Mouse (Mus musculus): Measurements from ENCODE around the gene Olfr1058.
"Not testable (repeated sequence)": the region's sequence is repeated elsewhere in the genome, so short reads cannot be mapped to it uniquely, and the experiment has no call there.

The Olfr1058 gene

DNA sequence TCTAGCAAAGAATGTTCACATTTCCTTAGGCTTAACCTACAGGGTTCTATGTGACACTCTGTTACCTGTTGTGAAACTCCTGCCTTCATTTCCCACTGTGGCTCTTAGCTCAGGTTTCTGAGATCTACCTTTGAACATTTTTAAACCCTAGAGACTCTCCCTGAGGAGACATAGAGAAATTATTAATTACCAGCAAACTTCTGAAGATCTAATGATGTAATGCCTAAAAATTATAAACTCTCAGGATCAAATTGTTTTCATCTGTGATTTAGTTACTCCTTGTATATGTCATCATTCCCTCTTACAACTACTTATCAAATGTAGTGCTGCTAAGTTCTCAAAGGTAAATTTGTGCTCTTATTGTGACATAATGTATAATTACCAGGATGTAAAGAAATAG is at the start of gene Olfr1058:
Gene Olfr1058 (minus strand): TSS at position 101 of the 400 bp plus-strand sequence.
- DNase-seq (ENCODE audit: low spot score in 2 of 2) = not testable (repeated sequence)

DNA sequence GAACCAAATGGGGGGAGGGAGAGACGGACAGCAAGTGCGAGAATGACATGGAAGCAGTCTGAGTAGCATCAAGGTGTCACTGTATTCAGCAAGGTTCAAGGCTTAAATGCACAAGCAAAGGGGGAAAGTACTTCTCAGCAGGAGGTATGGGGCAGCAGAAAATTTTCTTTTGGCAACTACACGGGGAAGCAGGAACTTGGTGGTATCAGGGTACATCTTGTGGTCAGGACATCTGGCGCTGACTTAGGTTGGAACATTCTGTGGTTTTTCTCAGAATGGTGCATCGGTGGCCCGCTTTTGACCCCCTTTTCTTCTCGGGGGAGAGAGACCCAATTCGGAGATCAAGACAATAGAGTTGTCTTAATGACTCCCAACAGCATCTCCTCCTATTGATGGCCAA is 40.1 kb upstream of the Olfr1058 start:
- DNase-seq (ENCODE audit: low spot score in 2 of 2) = not testable (repeated sequence)

DNA sequence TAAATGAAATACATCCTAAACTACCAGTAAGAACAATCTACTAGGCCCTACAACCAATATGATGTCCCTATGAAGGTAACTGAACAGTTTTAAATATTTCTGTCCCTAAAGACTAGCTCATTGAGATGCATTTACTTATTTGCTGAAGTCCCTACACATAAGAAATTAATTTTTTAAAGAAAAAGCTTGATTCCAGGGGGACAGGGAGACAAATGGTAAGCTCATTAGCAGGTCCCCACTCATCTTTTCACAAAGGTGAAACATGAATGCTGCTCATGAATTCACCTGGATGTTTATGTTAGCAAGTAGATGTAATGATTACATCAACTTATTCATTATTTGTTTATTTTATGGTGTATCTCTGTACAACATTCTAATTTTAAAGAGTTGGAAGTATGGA is 38.3 kb upstream of the Olfr1058 start, which contains the start of gene Olfr1062:
Gene Olfr1062 (minus strand): TSS at position 101 of the 400 bp plus-strand sequence.
- not testable (repeated sequence) for DNase-seq (ENCODE audit: low spot score in 2 of 2)

DNA sequence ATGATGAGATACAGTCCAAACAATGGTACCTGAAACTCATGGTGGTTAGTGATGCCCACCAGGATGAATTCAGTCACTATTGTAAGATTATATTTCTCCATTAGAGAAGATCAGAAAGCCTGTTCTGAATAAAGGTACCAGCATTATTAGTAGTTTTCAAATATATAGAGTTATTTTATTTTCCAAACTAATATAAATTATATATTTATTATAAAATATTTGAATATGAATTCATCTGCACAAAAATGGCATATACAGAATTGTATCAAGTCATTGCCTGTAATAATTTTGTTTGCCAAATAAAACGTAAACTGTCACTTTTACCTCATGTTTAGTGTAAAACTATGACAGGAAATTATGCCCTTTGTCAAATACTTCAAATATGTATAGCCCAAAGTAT is 25.6 kb upstream of the Olfr1058 start, which contains the start of gene Olfr1061:
Gene Olfr1061 (minus strand): TSS at position 101 of the 400 bp plus-strand sequence.
- no peak for DNase-seq (ENCODE audit: low spot score in 2 of 2)

DNA sequence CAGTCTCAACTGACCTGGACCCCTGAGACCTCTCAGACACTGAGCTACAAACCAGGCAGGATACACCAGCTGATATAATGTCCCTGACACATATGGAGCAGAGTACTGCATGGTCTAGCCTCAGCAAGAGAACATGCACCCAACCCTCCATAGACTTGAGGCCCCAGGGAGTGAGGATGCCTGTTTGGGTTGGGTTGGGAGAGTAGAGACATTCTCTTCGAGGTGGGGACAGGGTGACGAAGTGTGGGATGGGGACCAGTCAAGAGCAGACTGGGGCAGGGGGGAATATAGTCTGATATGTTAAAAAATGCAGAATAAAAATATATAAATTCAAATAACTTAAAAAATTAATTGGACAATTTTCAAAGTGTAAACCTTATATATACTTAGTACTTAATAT is 6.8 kb upstream of the Olfr1058 start:
- no peak for DNase-seq (ENCODE audit: low spot score in 2 of 2)

DNA sequence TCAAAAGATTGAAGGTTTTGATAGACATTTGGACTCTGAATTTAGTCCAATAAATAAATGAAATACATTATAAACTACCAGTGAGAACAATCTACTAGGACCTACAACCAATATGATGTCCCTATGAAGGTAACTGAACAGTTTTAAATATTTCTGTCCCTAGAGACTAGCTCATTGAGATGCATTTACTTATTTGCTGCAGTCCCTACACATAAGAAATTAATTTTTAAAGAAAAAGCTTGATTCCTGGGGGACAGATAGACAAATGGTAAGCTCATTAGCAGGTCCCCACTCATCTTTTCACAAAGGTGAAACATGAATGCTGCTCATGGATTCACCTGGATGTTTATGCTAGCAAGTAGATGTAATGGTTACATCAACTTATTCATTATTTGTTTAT is 10.1 kb downstream of the Olfr1058 start, which contains the start of gene Olfr1057:
Gene Olfr1057 (minus strand): TSS at position 101 of the 400 bp plus-strand sequence.
- no peak for DNase-seq (ENCODE audit: low spot score in 2 of 2)

DNA sequence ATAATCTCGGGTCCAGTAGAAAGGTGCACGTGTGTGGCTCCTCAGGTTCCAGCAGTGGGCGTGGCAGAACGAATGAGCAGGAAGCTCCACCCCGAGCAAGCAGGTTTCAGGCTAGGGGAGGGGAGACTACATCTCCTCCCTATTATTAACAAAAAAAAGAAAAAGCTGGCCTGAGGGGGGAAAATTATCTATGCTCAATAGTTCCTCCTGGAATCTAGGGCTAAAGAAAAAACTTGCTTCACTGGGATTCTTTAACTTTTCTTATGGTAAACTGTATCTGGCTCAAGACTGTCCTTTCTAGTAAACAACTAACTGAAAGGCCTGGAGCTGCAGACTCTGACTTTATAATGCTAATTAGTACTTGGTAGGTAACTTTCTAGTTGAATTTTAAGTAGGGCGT is 22.0 kb downstream of the Olfr1058 start:
- DNase-seq (ENCODE audit: low spot score in 2 of 2) = not testable (repeated sequence)

DNA sequence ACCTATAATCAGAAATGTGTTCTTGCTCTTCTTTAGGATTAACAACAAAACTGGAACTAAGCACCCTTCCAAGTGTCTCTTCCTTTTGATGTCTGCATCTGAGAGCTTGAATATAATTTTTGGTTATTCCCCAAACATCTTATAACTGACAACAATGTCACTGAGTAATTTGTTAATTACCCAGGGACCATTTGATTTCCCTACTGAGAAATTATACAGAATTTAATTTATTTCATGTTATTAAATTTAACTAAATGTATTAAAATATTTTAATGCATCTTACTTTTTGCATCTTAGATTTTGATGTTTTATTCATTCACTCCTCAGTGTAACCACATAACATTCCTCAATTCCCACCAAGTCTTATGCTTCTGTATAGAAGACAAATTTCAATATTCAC is 26.0 kb downstream of the Olfr1058 start, which contains the start of gene Olfr1056:
Gene Olfr1056 (minus strand): TSS at position 101 of the 400 bp plus-strand sequence.
- no peak for DNase-seq (ENCODE audit: low spot score in 2 of 2)

DNA sequence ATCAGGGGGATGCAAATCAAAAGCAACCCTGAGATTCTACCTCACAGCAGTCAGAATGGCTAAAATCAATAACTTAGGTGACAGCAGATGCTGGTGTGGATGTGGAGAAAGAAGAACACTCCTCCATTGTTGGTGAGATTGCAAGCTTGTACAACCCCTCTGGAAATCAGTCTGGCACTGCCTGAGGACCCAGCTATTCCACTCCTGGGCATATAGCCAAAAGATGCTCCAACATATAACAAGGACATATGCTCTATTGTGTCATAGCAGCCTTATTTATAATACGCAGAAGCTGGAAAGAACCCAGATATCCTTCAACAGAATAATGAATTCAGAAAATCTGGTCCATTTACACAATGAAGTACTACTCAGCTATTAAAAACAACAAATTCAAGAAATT is 36.6 kb downstream of the Olfr1058 start:
- DNase-seq (ENCODE audit: low spot score in 2 of 2) = not testable (repeated sequence)

DNA sequence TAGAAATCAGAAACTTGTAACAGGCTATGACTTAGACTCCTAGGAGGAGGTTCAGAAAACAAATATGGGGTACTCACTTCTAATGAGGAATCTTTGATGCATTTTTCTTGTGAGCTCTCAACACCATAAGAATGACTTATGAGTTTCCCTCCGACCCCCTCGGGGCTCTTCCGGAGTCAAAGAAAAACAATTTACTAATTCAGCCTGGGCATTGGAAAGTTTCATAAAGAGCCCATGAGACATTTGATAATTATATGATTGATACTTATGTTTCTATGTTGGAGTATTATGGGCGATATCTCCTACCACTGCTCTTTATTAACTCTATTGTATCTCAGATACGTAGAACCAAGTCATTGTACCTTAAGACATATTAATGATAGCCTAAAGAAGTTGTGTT is 38.2 kb downstream of the Olfr1058 start, which contains the start of gene Olfr1055:
Gene Olfr1055 (minus strand): TSS at position 101 of the 400 bp plus-strand sequence.
- no peak for DNase-seq (ENCODE audit: low spot score in 2 of 2)

DNA sequence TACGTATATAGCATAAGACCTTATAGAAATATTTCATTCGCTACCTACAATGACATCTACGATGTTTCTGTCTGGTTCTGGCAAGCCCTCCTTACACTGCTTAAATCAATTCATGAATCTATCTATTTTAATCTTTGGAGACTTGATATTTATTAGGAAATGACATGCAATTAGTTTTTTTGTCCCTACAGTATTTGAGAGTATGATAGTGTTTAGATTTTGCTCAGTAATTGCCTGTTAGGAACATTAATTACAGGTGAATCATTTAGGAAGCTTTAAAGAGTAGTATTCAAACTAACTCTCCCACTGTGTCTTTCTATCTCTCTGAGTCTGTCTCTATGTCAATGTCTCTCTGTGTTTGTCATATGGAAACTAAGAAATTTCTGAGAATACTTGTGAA is 53.0 kb downstream of the Olfr1058 start, which contains the start of gene Olfr1054:
Gene Olfr1054 (minus strand): TSS at position 101 of the 400 bp plus-strand sequence.
- no peak for DNase-seq (ENCODE audit: low spot score in 2 of 2)
